Mouse (Mus musculus): ENCODE data around the gene Arnt. TPM values are rescaled to one million over a fixed set of nuclear protein-coding genes. Genes with fewer than 3 reads are reported as not detected.

Arnt gene
- polyA plus RNA-seq, 1 experiment from 2014 or later: 14.2 TPM

DNA sequence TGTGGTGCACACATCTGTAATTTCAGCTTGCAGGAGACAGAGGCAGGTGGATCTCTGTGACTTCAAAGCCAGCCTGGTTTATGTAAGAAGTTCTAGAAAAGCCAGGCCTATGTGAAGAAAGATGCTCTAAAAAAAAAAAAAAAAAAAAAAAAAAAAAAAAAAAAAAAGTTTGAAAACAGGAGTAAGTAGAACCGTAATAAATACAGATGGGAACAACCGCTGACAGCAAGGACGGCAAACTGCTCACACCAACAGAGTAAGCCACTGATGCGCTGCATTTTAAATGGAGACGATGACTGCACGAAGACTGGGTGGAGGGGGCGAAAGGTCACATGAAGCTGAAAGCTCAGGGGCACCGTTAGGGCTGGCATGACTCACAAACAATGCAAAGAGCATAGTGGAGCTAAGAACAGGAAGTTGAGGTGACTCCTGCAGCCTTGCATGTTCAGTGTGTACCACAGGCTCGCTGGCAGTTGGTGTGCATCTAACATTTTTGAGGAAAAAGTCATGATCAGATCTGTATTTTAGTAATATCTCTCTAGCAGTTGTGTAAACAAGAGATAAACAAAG is 77.5 kb downstream of the Arnt start:
- H3K4me3 ChIP-seq (replicated peaks): no peak overlapping the region
- H3K9me3 ChIP-seq (replicated peaks): no peaks in the 10 kb centered on the region
- no peak for ATAC-seq (ENCODE audit: low FRiP score)
- no peak overlapping the region for H3K4me2 ChIP-seq
- H3K36me3 ChIP-seq: no peaks in the 10 kb centered on the region
- 59% methylated on average over 9 of the region's 9 CpGs for WGBS
- no peaks in the 10 kb centered on the region for H3K4me1 ChIP-seq
- H3K27ac ChIP-seq (replicated peaks): no peak overlapping the region
- no peak overlapping the region for H3K9ac ChIP-seq (replicated peaks)
- H3K27me3 ChIP-seq (replicated peaks): no peaks in the 10 kb centered on the region

- ATAC-seq (ENCODE audit: low FRiP score): no peak
- Histone ChIP-seq H3K4me3 (replicated peaks) (no peak overlapping the region), H3K27ac (replicated peaks) (no peak overlapping the region), H3K9ac (replicated peaks) (no peak overlapping the region), H3K4me1 (peaks cover 9% of the 10 kb centered on the region; the same call in 1 of the 2 replicates), H3K36me3 (no peaks in the 10 kb centered on the region), H3K4me2 (no peak overlapping the region), H3K27me3 (replicated peaks) (no peaks in the 10 kb centered on the region), H3K9me3 (replicated peaks) (no peaks in the 10 kb centered on the region)
- 87% methylated on average over 3 of the region's 3 CpGs for WGBS
Measured at GRCm38 (mm10) chr3:95516614-95517041, 82.4 kb downstream of the Arnt start.

DNA sequence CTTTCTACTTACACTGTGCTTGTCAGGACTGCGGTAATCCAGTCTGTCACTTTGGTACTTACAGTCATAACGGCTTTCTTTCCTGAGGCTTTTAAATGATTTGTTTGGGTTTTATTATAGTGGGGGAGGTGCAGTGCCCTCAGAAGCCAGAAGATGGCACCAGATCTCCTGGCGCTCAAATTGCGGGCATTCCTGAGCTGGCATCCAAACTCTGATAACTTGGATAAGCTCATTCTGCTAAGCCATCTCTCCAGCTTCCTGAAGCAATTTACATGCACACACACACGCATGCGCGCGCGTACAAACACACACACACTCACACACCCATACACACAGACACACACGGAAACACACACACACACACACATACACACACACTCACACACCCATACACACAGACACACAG is 83.3 kb downstream of the Arnt start:
- Histone ChIP-seq H3K9me3 (replicated peaks) (no peaks in the 10 kb centered on the region), H3K27ac (replicated peaks) (peak overlapping the region; percentile 13; the same call in 1 of the 2 replicates), H3K4me2 (no peak overlapping the region), H3K4me1 (peaks cover 9% of the 10 kb centered on the region; the same call in 1 of the 2 replicates), H3K4me3 (replicated peaks) (no peak overlapping the region), H3K36me3 (no peaks in the 10 kb centered on the region), H3K9ac (replicated peaks) (no peak overlapping the region), H3K27me3 (replicated peaks) (no peaks in the 10 kb centered on the region)
- peak; percentile 81 for ATAC-seq (ENCODE audit: low FRiP score)
- 19% methylated on average over 10 of the region's 10 CpGs for WGBS

DNA sequence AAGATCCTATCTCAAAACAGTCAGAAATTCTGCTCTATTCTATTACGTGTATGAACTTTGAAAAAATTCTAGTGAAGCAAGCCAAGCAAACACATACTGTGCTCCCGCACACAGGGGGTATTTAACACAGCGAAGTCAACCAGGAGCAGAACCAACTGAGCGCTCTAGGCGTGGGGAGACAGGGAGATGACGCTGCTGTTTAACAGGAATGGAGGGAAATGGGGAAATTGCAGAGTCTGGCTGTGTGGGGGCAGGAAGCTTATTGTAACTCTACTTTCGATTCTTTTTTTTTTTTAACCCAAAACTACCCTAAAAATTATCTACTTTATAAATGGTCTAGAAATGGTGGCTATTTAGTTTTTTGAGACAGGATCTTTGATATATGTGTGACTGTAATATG is 84.7 kb downstream of the Arnt start:
- Histone ChIP-seq H3K27ac (replicated peaks) (no peak overlapping the region), H3K4me2 (no peak overlapping the region), H3K36me3 (no peaks in the 10 kb centered on the region), H3K4me3 (replicated peaks) (no peak overlapping the region), H3K9ac (replicated peaks) (no peak overlapping the region), H3K4me1 (peaks cover 9% of the 10 kb centered on the region; the same call in 1 of the 2 replicates), H3K27me3 (replicated peaks) (no peaks in the 10 kb centered on the region), H3K9me3 (replicated peaks) (no peaks in the 10 kb centered on the region)
- WGBS: 85% methylated on average over 7 of the region's 7 CpGs
- no peak for ATAC-seq (ENCODE audit: low FRiP score)

GRCm38 (mm10) chr3:95519315-95519714 is 85.1 kb downstream of the Arnt start:
- Histone ChIP-seq H3K4me1 (peaks cover 9% of the 10 kb centered on the region; the same call in 1 of the 2 replicates), H3K9ac (replicated peaks) (no peak overlapping the region), H3K9me3 (replicated peaks) (no peaks in the 10 kb centered on the region), H3K36me3 (no peaks in the 10 kb centered on the region), H3K4me3 (replicated peaks) (no peak overlapping the region), H3K4me2 (no peak overlapping the region), H3K27ac (replicated peaks) (no peak overlapping the region), H3K27me3 (replicated peaks) (no peaks in the 10 kb centered on the region)
- ATAC-seq (ENCODE audit: low FRiP score): no peak
- WGBS: 87% methylated on average over 2 of the region's 2 CpGs

GRCm38 (mm10) chr3:95520100-95520499 is 85.9 kb downstream of the Arnt start:
- Histone ChIP-seq H3K27ac (replicated peaks) (no peak overlapping the region), H3K9ac (replicated peaks) (no peak overlapping the region), H3K4me1 (peaks cover 9% of the 10 kb centered on the region; the same call in 1 of the 2 replicates), H3K27me3 (replicated peaks) (no peaks in the 10 kb centered on the region), H3K4me2 (no peak overlapping the region), H3K9me3 (replicated peaks) (no peaks in the 10 kb centered on the region), H3K4me3 (replicated peaks) (no peak overlapping the region), H3K36me3 (no peaks in the 10 kb centered on the region)
- WGBS: 90% methylated on average over 3 of the region's 3 CpGs
- no peak for ATAC-seq (ENCODE audit: low FRiP score)

DNA sequence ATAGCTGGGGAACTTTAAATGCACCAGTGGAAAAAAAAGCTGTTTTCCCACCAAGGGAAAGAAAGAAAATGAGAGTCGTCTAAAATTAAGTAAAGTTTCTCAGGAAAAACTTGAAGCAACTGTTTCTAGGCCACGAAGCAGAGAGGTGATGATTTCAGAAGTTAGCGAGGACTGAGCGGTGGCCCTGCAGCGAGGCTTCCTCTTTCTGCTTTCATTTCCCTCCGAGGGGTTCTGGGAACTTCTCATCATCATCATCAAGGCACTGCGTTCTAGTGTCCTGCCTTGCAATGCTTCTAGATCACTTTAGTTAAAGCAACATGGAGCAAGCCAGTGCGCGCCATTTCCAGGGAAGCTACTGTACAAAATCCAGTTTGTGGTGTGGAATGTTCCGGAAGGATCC is 87.0 kb downstream of the Arnt start:
- H3K9ac ChIP-seq (replicated peaks): no peak overlapping the region
- H3K4me1 ChIP-seq: peaks cover 9% of the 10 kb centered on the region; the same call in 1 of the 2 replicates
- H3K4me2 ChIP-seq: no peak overlapping the region
- no peaks in the 10 kb centered on the region for H3K27me3 ChIP-seq (replicated peaks)
- no peaks in the 10 kb centered on the region for H3K36me3 ChIP-seq
- no peaks in the 10 kb centered on the region for H3K9me3 ChIP-seq (replicated peaks)
- no peak for ATAC-seq (ENCODE audit: low FRiP score)
- H3K4me3 ChIP-seq (replicated peaks): no peak overlapping the region
- H3K27ac ChIP-seq (replicated peaks): no peak overlapping the region
- 90% methylated on average over 10 of the region's 10 CpGs for WGBS

GRCm38 (mm10) chr3:95523662-95524061 is 89.5 kb downstream of the Arnt start:
- H3K27ac ChIP-seq (replicated peaks): no peak overlapping the region
- no peaks in the 10 kb centered on the region for H3K27me3 ChIP-seq (replicated peaks)
- WGBS: 83% methylated on average over 3 of the region's 3 CpGs
- no peaks in the 10 kb centered on the region for H3K36me3 ChIP-seq
- no peaks in the 10 kb centered on the region for H3K4me1 ChIP-seq
- ATAC-seq (ENCODE audit: low FRiP score): no peak
- no peak overlapping the region for H3K4me2 ChIP-seq
- H3K9me3 ChIP-seq (replicated peaks): no peaks in the 10 kb centered on the region
- no peak overlapping the region for H3K4me3 ChIP-seq (replicated peaks)
- no peak overlapping the region for H3K9ac ChIP-seq (replicated peaks)

GRCm38 (mm10) chr3:95524673-95525072 is 90.5 kb downstream of the Arnt start:
- Histone ChIP-seq H3K27ac (replicated peaks) (no peak overlapping the region), H3K4me3 (replicated peaks) (no peak overlapping the region), H3K9ac (replicated peaks) (no peak overlapping the region), H3K9me3 (replicated peaks) (no peaks in the 10 kb centered on the region), H3K4me2 (no peak overlapping the region), H3K36me3 (no peaks in the 10 kb centered on the region), H3K27me3 (replicated peaks) (no peaks in the 10 kb centered on the region), H3K4me1 (no peaks in the 10 kb centered on the region)
- WGBS: 70% methylated on average over 2 of the region's 2 CpGs
- no peak for ATAC-seq (ENCODE audit: low FRiP score)

- Histone ChIP-seq H3K4me1 (no peaks in the 10 kb centered on the region), H3K9ac (replicated peaks) (no peak overlapping the region), H3K4me2 (no peak overlapping the region), H3K36me3 (no peaks in the 10 kb centered on the region), H3K9me3 (replicated peaks) (no peaks in the 10 kb centered on the region), H3K4me3 (replicated peaks) (no peak overlapping the region), H3K27me3 (replicated peaks) (no peaks in the 10 kb centered on the region), H3K27ac (replicated peaks) (no peak overlapping the region)
- no peak for ATAC-seq (ENCODE audit: low FRiP score)
Measured at GRCm38 (mm10) chr3:95526111-95526510, 91.9 kb downstream of the Arnt start.

DNA sequence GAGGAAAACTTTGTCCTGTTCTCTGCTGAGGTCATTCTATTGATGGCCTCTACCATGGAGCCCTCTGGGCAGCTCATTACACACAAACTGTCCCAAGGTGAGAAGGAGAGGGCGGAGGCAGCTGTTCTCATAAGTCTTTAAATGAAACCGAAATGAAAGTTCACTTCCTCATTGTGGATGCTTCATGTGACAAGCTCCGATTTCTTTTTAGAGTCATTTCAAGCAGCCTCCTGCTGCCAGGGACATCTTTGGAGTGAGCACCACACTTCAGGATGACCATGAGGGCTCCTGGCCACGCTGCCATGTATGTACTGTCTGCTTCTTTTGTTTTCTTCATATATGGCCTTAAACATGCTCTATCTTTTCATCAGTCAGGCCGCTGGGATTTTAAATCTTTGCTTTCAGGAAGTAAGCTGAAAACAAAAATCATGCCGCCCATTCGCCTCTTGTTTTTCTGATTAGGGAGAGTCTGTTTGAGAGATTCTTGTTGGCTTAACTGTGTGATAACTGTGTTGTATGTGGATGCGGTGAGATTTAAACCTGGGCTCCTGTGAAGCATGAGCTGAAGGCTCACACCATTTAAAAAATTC is 92.5 kb downstream of the Arnt start, which contains the start of gene Ctss:
TSS of gene Ctss (plus strand) at position 165 of the 590 bp plus-strand sequence.
- Histone ChIP-seq H3K9me3 (replicated peaks) (no peaks in the 10 kb centered on the region), H3K27ac (replicated peaks) (no peak within 1 kb of the TSS), H3K36me3 (no peaks in the 10 kb centered on the region), H3K9ac (replicated peaks) (no peak within 1 kb of the TSS), H3K4me2 (no peak within 1 kb of the TSS), H3K4me3 (replicated peaks) (no peak within 1 kb of the TSS), H3K27me3 (replicated peaks) (no peaks in the 10 kb centered on the region), H3K4me1 (no peaks in the 10 kb centered on the region)
- ATAC-seq (ENCODE audit: low FRiP score): no peak
- WGBS: 91% methylated on average over 8 of the region's 8 CpGs

- no peaks in the 10 kb centered on the region for H3K9me3 ChIP-seq (replicated peaks)
- 92% methylated on average over 6 of the region's 6 CpGs for WGBS
- H3K9ac ChIP-seq (replicated peaks): no peak overlapping the region
- no peak for ATAC-seq (ENCODE audit: low FRiP score)
- no peak overlapping the region for H3K27ac ChIP-seq (replicated peaks)
- H3K27me3 ChIP-seq (replicated peaks): no peaks in the 10 kb centered on the region
- no peak overlapping the region for H3K4me3 ChIP-seq (replicated peaks)
- H3K36me3 ChIP-seq: no peaks in the 10 kb centered on the region
- H3K4me1 ChIP-seq: no peaks in the 10 kb centered on the region
- no peak overlapping the region for H3K4me2 ChIP-seq
Measured at GRCm38 (mm10) chr3:95529814-95530213, 95.6 kb downstream of the Arnt start.
